Mouse (Mus musculus) kidney, postnatal 10 days (tissue): Measurements from ENCODE around the gene Rab3il1.
"Not testable (repeated sequence)": the region's sequence is repeated elsewhere in the genome, so short reads cannot be mapped to it uniquely, and the experiment has no call there.

ENCODE experiments used
- DNase-seq: peaks from one replicate; pipeline ENCODE4 v3.0.0; 2021; ENCODE audit warnings: mixed read lengths

Gene Rab3il1

DNA sequence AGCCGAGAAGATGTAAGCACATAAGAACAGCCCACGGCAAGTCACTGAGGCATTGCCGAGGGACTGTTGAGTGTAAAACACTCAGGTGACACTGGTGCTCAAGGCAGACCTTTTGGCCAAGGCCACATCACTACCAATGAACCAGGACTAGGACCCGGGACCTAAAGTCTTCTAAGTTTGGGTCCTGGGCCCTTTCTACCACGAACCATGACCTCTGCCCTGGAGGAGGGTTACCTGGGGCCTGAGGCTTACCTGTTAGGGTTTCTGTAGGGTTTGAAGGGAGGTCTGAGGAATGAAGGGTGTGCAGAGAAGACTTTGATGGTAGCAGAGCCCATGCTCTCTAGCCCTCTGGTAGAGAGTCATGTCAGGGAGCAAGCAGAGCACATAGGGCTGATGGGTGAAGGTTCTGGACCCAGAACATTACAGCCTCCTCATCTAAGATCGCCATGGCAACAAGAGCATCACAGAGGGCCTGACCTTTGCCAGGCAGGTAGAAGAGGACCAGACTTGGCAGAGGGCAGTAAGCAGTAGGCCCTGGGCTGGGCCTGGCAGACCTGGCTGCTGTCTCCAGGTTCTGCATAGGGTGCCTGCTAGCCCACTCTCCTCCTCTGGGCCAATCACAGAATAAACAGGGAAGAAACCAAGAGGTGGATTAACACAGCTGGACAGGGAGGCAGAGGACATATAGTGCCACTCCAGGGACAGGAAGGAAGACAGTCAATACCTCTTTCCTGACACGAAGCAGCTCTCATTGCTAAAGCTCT, at the start of gene Rab3il1, which contains the start of gene Best1:
Gene Rab3il1, plus strand, starts transcription at position 464 of the 764 bp plus-strand sequence.
Gene Best1, minus strand, starts transcription at position 428 of the 764 bp plus-strand sequence.
- no peak for DNase-seq

DNA sequence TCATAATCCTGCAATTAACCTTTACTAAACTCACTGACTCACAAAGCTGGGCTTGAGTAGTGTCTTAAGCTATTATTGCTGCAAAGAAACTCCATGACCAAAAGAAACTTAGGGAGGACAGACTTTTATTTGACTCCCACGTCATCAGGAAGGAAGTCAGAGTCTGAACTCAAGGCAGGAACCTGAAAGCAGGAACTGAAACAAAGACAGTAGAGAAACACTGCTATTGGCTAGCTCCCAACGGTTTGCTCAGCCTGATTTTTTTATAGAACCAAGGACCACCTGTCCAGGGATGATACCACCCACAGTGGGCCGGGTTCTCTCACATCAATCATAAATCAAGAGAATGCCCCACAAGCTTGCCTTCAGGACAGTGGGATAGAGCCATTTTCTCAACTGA, 49.1 kb upstream of the Rab3il1 start:
- no peak for DNase-seq

DNA sequence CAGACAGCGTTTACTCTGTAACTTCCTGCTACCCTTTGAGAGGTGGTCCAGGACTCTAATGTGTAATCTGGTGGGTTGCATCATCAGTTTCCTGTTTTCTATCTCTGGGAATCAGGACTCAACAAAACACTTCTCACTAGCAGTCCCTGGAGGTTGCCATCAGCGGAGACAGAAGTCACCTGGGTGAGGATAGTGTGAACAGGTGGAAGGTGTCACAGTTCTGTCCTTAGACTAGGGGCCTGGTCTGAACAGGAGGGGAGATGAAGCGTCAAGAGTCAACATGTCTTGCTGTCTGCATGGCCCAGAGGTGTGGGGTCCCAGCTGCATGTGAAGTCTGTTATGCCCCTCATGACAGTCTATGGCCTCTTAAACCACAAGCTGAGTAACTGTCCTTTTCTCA, 48.6 kb upstream of the Rab3il1 start:
- DNase-seq: no peak

DNA sequence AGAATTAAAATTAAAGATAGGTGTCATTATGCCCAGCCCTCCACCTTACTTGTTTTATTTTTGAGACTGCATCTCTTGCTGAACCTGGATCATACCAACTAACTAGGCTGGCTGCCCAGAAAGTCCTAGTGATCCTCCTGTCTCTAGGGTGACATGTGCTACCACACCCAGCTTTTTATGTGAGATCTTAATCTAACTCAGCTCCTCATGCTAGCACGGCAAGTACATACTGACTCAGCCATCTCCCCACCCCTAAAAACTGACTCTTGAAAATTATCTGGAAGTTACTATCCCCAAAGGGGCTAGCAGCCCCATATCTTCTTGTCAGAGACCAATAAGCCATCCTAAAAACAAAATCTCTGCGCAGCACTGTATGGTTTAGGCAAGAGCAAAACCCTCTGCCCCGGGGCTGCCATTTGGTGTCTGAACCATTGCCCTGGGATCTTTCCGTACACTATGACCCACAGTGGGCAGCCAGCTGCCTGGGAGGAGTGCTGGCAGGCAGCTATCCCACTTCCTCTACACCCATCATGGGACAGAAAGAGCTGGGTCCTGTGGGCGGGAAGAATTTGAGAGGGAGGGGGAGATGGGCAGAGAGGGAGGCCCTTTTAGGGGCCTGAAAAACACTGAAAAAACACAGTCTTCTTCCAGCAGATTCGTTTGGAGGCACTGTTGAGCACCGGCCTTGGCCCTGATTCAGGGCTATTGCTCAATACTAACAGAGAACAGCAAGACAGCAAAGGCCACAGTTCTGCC, 47.2 kb upstream of the Rab3il1 start:
- DNase-seq: peak; percentile 76

DNA sequence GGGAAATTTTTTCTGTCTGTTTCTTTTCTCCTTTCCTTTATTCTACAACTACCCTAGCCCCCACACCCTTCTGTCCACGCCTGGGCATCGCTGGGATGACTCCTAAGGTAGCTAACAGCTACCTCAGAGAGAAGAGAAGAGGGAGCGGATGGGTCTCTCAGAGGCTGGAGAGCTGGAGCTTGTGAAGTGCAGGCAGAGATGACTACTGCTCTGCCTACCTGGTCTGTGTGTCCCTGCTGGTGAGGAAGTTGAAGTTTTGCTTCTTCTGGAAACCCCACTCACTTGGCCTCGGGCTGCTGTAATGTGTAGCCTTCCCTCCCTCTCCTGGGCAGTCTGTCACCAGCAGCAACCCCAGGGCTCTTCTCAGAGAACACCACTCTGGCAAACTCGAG, 46.7 kb upstream of the Rab3il1 start:
- peak; percentile 29 for DNase-seq

DNA sequence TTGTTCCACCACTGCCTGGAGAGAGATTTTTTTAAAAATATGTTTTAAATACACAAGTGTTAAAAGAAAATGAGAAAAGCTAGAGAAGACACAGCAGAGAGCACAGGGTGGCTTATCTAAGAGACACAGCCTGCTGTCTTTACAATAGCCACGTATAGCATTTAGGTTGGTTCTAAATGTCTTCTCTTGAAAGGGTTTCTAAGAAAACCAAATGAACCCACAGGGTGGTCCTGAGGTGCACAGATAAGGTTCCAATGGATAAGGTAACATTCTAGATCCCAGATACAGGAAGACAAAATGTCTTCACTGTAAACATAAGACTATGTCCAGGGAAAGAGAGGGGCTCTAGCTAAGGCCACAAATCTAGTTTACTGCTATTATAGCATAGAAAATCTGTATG, 46.0 kb upstream of the Rab3il1 start:
- no peak for DNase-seq

DNA sequence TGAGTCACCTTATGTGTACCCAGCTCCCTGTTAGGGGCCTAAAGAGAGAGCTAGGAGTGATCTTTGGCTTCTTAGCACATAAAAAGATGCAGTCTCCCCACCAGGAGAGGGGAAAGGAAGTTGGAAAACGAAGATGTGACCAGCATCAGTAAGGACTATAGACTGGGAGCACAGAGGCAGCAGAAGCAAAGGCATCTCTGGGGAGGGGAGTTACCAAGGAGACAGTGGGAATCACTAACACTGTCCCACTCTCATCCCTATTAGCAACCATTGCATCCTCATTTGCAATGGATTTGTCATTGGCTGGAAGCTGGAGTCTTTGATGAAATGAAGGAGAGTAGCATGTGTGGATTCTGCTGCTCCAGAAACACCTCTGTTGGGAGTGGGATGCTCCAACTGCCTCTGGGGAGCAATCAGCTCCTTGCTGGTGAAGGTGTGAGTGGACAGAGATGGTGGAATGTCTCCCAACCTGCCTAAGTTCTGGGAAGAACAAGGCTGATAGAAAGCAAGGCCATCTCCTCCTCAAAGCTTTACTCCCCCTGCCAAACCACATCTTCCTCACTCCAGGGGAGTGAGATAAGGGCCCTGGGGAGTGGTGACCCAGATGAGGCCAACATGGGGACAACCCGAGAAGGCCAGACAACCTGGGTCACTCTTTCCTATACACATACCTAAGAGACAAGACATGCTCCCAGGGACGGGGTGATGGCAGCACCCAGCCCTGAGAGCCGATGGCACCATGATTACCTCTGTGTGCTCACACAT, 44.7 kb upstream of the Rab3il1 start:
- DNase-seq: no peak

DNA sequence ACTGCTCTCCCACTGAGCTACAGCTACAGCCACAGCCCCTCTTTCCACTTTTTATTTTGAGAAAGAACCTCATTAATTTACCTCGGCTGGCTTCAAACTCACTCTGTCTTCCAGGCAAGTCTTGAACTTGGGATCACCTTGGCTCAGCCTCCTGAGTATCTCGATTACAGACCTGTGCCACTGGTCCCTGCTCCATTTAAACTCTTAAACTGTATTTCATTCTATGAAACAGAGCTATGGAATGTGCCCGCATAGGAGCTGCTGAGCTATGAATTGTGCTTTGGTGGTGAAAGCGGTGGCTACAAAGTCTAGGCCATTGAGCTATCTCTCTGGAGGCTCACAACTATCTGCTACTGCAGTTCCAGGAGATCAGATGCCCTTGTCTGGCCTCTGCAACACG, 43.5 kb upstream of the Rab3il1 start:
- no peak for DNase-seq

DNA sequence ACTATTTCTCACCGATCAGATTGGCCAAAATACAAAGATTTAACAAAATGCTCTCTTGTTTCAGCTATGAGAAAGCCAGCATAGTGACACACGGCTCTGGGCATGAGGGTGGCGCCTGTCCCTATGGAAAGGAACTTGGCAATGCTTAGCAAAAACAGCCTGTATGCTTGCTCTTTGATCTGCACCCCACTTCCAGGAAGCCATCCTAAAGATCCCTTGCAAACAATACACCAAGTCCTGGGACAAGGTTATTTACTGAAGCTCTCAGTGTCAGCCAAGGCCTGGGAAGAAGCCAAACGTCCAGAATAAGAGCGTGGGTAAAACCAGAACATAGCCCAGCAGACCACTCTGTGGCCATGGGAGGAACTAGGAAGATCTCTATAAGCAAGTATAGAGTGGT, 40.7 kb upstream of the Rab3il1 start:
- DNase-seq: no peak

DNA sequence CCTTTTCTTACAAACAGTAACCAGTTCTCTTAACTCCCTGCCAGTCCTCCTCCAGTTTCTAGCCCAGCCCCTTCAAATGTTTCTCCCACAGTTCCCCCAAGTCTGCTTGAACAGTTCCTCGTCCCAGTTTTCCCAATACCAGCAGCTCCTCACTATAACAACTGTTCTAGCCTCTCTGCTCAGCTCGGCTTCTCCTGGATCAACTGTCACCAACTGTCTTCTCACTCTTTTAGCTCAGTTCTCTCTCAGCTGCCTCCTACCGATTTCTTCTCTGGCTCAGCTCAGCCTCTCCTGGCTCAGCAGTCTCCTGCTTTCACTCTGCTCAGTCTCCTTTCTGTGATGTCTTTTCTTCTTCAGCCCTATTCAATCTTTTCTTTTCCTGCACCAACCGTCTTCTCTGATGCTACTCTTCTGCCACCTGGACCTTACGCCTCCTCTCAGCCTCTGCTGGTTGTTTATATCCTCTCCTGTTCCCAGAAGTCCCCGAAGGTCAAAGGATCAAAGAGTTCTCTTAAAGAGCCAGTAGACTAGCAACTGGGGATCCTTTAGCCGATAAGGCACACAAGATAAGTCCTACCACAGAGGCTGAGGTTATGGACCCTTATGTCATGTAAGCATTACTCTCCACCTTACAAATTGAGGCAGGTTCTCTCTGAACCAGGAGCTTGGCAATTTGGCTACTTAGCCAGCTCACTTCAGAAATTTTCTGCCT, 37.1 kb upstream of the Rab3il1 start:
- DNase-seq: no peak

DNA sequence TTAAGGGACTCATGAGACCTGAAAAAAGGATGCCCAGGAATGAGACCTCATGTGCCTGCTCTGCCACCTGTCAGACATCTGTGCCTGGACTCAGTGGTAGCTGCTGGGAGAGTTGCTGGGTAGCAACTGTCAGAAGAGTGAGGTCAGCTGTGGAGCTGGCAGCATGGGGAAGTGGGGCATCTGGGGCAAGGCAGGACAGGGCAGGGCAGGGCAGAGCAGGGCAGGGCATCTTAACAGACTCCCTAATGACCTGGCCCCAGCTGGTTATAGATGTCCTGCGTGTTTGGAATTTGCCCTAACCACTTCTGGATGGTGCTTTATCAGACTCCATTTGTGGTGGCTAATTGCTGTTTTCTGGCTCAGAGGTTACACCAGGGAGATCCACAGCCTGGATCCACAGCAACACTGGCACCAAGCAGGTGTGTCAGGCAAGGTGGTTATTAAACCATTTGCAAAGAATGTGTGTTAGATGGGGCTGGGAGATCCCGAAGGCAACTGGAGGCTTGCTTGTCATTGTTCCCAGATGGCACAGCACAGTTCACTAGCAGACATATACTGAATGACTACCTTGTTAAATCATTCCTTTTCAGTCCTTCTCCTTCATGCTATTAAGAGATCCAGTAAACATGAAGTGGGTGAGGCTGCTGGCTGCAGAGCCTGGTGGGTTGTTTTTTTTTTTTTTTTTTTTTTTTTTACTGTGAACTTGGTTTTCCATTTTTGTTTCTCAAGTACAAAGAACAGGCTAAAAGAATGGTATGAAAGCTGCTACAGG, 35.2 kb upstream of the Rab3il1 start:
- DNase-seq: no peak

DNA sequence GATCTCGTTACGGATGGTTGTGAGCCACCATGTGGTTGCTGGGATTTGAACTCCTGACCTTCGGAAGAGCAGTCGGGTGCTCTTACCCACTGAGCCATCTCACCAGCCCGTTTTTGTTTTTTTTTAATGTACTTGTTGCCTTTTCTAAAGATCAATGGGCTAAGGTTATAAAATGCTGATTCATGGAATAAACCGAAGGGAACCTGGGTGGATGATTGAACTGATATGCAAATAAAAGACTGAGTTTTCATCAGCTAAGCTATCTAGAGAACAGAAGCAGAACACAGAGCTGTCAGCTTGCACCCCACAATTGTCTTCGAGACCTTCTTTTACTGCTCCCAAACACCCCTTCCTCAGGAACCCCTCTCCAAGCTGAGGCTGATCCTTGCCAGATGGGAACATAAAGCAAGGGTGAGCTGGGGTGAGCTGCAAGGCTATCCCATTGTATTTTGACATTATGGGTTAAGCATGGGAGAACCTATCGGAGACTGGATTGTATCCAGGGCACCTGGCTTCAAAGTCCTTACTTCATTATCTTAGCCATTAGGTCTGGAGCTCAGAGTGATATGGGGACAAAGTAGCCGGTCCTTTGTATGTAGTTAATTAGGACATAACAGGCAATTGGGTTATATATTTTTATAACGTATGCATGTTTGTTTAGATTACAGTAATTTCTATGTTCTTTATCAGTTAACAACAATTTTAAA, 33.2 kb upstream of the Rab3il1 start:
- no peak for DNase-seq

DNA sequence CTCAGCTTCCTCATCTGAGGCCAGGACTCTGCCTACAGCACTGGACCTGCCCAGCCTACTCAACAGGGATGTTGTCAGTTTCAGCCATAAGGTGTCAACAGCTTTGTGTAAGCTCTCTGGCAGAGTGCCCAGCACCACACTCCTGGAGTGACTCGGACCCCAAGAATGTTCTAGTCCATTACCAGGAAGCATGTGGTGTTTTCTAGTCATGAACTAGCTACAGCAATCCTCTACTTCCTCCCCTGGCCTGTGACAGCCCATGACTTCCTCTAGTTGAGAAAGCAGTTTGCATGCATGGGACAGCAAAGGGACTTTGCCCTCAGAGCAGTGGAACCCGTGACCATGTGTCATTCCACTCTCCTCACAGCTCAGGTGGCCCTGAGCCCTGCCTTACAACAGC, 26.6 kb upstream of the Rab3il1 start:
- DNase-seq: not testable (repeated sequence)

DNA sequence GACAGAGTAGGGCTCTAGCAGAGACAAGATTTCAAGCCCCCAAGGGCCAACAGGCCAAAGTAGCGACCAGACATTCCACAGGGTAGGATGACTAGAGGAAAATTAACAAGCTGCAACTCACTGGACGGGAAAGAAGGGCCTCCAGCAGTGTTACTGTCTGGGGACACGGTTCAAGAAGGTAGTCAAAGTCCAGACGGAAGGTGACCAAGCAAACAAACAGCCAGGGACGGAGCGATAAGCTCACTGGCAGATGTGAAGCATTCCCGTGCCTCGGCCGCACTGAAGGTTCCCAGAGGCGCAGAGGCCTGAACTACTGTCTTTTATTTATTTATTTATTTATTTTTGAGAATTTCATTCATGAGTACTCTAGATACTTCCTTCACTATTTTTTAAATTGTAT, 24.4 kb upstream of the Rab3il1 start:
- peak; percentile 57 for DNase-seq

DNA sequence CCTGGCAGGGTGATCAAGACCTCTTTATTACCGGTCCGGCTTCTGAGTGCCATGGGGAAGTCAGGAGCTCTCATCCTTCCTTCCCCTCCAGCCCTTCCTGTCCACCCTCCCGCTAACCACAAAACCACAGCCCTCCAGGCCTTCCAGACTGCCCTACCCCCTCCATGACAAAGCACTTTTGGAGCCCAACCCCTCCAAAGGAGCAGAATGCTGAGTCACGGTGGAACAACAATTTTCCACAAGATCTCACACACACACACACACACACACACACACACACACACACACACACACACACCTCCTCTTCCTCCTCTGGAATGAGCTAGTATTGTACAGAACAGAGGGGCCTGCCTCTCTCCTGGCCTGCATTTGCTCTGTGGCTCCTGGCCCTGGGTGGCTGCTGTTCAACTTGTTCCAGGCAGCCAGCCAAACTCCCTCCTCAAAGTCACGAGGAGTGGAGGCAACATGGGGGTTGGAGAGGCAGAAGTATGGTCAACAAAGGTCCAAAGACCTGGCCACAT, 23.0 kb upstream of the Rab3il1 start:
- peak; percentile 91 for DNase-seq

DNA sequence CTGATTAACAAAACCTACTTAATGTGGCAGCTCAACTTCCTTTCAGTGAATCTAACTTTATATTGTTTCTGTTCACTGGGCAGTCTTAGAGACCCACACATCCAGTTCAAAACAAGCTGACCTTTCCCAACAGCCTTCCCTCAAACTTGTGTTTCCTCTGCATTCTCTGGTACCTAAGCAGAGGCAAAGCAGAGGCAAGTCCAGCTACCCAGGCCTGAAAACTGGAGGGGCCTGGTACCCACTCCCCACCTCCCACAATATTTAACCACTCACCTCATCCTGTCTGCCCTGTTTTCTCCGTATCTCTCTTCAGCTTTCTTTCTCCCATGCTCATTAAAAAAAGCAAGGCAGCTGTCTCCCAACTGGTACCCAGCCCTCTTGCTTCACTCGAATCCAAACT, 22.3 kb upstream of the Rab3il1 start:
- no peak for DNase-seq

DNA sequence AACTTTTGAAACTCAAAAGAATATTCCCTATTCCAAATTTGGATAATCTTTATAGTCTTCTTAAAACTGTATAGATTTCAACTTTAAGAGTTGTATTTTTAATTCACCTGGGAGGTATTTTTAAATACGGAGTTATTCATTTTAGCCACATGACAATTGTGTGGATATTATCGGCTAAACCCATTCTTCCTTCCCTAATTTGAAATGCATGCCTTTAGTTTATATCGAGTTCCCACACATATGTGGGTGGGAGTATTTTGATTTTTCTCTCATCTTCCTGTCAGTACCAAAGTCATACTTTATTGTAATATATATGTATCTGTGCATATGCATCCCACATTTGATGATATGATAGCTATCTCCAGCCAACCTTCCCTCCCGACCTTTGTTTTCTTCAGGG, 21.2 kb upstream of the Rab3il1 start, which contains the start of gene Fth1:
Gene Fth1, plus strand, starts transcription at position 341 of the 400 bp plus-strand sequence.
- no peak for DNase-seq

DNA sequence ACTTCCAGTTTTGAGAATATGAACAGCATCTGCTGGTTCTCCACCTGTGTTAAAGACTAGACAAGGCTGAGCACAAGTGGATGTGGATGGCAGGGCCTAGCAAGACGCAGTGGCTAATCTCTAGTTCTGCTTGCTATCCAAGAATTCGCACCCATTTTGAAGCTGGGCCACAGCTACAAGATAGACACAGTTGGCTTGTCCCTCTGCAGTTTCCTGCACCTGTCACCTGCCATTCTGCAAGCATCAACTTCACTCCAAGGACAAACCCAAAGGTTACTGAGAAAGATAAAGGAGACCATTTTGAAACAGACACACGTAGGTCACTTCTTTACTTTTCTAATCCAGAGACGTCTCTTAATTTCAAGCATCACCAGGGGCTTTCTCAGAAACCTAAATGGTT, 19.8 kb upstream of the Rab3il1 start:
- no peak for DNase-seq

DNA sequence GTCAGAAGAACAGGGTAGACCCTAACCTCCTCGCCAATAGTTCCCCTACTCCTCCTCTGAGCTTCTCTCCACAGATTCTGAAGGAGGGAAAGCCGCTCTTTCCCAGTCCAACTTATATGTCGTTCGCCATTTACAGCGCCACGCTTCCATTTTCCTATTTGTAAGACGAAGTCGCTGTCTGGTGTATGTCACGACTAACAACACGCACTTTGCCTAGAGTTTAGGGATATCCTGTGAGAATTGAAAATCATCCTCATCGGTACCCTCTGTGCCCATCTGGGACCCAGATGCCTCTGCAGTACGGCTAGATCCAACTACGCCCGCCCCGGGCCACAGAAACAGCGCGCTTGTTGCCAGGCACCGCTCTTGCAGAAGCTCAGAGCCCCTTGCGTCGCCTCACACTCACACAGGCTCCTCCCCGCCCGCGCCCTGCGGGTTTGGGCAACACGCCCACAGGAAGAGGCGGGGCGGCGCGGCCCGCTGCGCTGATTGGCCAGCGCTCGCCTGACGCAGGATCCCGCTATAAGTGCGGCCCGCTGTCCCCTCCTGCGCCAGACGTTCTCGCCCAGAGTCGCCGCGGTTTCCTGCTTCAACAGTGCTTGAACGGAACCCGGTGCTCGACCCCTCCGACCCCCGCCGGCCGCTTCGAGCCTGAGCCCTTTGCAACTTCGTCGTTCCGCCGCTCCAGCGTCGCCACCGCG, 19.2 kb upstream of the Rab3il1 start:
- DNase-seq: peak; percentile 98

DNA sequence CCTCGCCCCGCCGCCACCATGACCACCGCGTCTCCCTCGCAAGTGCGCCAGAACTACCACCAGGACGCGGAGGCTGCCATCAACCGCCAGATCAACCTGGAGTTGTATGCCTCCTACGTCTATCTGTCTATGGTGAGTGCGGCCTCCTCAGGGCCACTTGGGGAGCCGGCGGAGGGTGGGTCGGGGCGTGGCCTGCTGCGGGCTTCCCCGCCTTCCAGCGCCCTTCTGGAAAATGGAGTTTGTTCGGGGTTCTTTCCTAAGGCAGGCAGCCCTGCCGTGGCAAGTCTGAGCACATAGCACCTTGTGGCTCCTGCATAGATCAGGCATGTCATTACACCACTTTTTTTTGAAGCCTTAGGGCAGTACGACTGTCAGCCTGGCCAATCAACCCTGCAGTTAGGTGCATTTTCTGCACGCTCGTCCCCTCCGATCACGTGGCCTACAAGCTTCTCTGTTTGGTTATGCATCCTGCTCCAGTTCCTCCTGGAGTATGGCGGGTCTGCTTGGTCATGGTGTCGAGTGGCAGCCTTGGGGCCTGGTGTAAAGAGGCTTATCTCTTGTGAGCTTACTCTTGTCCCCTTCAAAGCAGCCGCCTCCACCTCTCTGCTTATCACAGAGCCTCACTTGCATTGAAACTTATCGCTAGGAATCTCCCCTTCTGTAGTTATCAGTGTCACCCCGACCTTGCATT, 18.5 kb upstream of the Rab3il1 start:
- DNase-seq: peak; percentile 85
